Mouse (Mus musculus) stomach, postnatal 0 days (tissue): ENCODE data around the gene Mpv17l2.

Source experiments
- CTCF ChIP-seq: IDR thresholded peaks from 2 replicates; pipeline ENCODE4 v1.5.1; 2016; ENCODE audit warnings: antibody characterized with exemption, low read depth, mild to moderate bottlenecking, moderate library complexity
- EP300 ChIP-seq: optimal IDR thresholded peaks from 2 replicates; pipeline ENCODE3; 2016; ENCODE audit warnings: antibody characterized with exemption

- TF ChIP-seq EP300 (no peak), CTCF (no peak)
These were observed 3.9 kb upstream of the Mpv17l2 start for GRCm38 (mm10) chr8:70764676-70765075.
